Mouse (Mus musculus) liver, embryonic 14.5 days (tissue): ENCODE results near the gene Snx8. TPM values are rescaled to one million over a fixed set of nuclear protein-coding genes. Genes with fewer than 3 reads are reported as not detected.
"Not testable (repeated sequence)": the region's sequence is repeated elsewhere in the genome, so short reads cannot be mapped to it uniquely, and the experiment has no call there.

Experiments
- ATAC-seq: fragments of 200-750 bp; cut with Nextera tagmentation; 2 replicates; pipeline ENCODE4 v1.8.0; 2017; ENCODE audit warnings: moderate number of reproducible peaks, mild to moderate bottlenecking, moderate library complexity; ENCODE audit not compliant: insufficient read depth
- DNase-seq, 3 experiments: peaks; one replicate each; pipeline ENCODE4 v3.0.0-alpha.2; 2012 to 2013; ENCODE audit warnings: low read depth in 3 of 3, low spot score in 3 of 3
- H3K27ac ChIP-seq: fragments of 300-500 bp; sonication (generic); 2 replicates; pipeline ENCODE4 v1.5.1; 2014; ENCODE audit warnings: moderate library complexity, mild to moderate bottlenecking, control low read depth, inconsistent platforms
- H3K27me3 ChIP-seq: fragments of 300-500 bp; sonication (generic); 2 replicates; pipeline ENCODE4 v1.6.1; 2014; ENCODE audit warnings: mild to moderate bottlenecking, low read length, moderate library complexity; ENCODE audit not compliant: control insufficient read depth, insufficient read depth
- H3K36me3 ChIP-seq: fragments of 300-500 bp; sonication (generic); replicated peaks from 2 replicates; pipeline ENCODE4 v1.6.1; 2014; ENCODE audit warnings: low read depth; ENCODE audit not compliant: control insufficient read depth, insufficient read depth
- H3K4me1 ChIP-seq, 2 experiments: fragments of 200-500 bp in 1 of 2; fragments of 300-500 bp in 1 of 2; sonication (generic) in 1 of 2; replicated peaks; 2 replicates each; pipeline ENCODE4 v1.6.1; 2012 to 2014; ENCODE audit warnings: antibody characterized with exemption in 1 of 2, inconsistent platforms in 1 of 2, low read length in 1 of 2; ENCODE audit not compliant: control insufficient read depth in 2 of 2, insufficient read depth in 2 of 2
- H3K4me2 ChIP-seq: fragments of 300-500 bp; sonication (generic); 2 replicates; pipeline ENCODE4 v1.6.1; 2014; ENCODE audit warnings: low read depth, mild to moderate bottlenecking, control low read depth, moderate library complexity
- H3K4me3 ChIP-seq, 2 experiments: fragments of 200-500 bp in 1 of 2; fragments of 300-500 bp in 1 of 2; sonication (generic) in 1 of 2; 2 replicates each; pipeline ENCODE4 v1.5.1; 2012 to 2014; ENCODE audit warnings: low read depth in 2 of 2, low read length in 2 of 2, mild to moderate bottlenecking in 2 of 2, control low read depth in 1 of 2, inconsistent platforms in 1 of 2, moderate library complexity in 1 of 2; ENCODE audit not compliant: insufficient read depth in 1 of 2
- H3K9ac ChIP-seq: fragments of 300-500 bp; sonication (generic); replicated peaks from 2 replicates; pipeline ENCODE4 v1.6.1; 2014; ENCODE audit warnings: mild to moderate bottlenecking, control low read depth, moderate library complexity
- H3K9me3 ChIP-seq: fragments of 300-500 bp; sonication (generic); 2 replicates; pipeline ENCODE4 v1.6.1; 2016; ENCODE audit warnings: low read length, mixed read lengths; ENCODE audit not compliant: control insufficient read depth
- CTCF ChIP-seq: IDR thresholded peaks from 2 replicates; pipeline ENCODE4 v1.5.1; 2016; ENCODE audit warnings: antibody characterized with exemption, low read depth, control low read depth
- EP300 ChIP-seq: IDR thresholded peaks from 2 replicates; pipeline ENCODE4 v1.6.1; 2016; ENCODE audit warnings: antibody characterized with exemption, low read depth
- WGBS: fragments of 180-500 bp; shearing (Covaris S2); extraction: QIAGEN DNeasy Blood & Tissue Kit; methylation state at CpG from one replicate; pipeline ENCODE4 v1.1.7; 2014; ENCODE audit not compliant: insufficient replicate concordance; 5-methylcytosine and 5-hydroxymethylcytosine counted together
- polyA plus RNA-seq, 2 experiments: library from polyadenylated mRNA; depleted of rRNA in 1 of 2; stranded (reverse) in 1 of 2; unstranded in 1 of 2; fragments of >200 nt; fragmentation: Nextera tagmentation in 1 of 2; extraction: Ambion mirVana in 1 of 2; gene quantifications; 2 replicates each; pipeline versions ENCODE4 v1.2.1 to v1.2.3; 2012 to 2014

Snx8 gene
- polyA plus RNA-seq, 2 experiments: 4.1 to 6.6 TPM

DNA sequence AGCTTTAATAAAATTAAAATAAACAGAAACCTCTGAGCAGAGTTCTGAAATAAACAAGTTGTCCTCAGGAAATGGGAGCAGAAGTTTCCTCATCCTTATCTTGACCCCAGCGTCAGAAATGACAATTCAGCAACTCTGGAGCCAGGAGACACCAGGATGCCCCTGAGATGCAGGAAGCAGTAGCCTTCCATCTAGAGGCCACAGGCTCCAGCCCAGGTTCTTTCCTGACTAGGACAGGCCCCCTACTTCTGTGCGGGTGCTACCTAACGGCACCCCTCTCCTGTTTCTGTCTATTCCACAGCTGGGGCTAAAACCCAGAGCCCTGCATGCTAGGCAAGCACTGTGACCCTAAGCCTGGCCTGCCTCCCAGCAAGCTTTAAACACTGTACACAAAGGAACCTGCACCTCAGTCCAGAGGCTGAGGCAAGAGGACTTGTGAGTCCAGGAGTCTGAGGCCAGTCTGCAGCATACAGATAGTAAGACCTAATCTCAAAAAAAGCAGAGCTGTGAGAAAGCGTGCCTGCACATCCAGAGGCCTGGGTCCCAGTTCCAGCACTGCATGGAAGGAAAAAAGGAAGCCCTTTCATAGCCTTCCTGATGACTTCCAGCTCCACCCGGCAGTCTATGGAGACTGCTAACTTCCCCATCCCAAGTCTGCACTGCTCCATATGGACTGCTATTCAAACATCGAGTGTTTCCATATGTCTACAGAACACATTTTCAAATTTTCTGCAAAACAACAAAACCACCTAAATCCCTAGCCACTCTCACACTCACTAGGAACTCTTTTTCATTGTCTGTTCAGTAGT lies 18.4 kb downstream of the Snx8 start:
- 36% methylated on average over 6 of the region's 6 CpGs for WGBS

GRCm38 (mm10) chr5:140369466-140369865 lies 19.6 kb downstream of the Snx8 start:
- Histone ChIP-seq H3K36me3 (no peaks in the 10 kb centered on the region), H3K4me3 (no peak overlapping the region), H3K9ac (no peak overlapping the region), H3K4me2 (no peak overlapping the region), H3K9me3 (no peaks in the 10 kb centered on the region), H3K27ac (no peak overlapping the region), H3K4me1 (peaks cover 0 to 29% of the 10 kb centered on the region in 2 experiments; a peak in 2 of 4 replicates), H3K27me3 (no peaks in the 10 kb centered on the region)
- ATAC-seq (no peak), DNase-seq (no peak)
- 71% methylated on average over 2 of the region's 2 CpGs for WGBS
- TF ChIP-seq CTCF (no peak), EP300 (no peak)

More for the DNA sequence above, 18.4 kb downstream of the Snx8 start:
- Histone ChIP-seq H3K4me1 (peaks cover 0 to 29% of the 10 kb centered on the region in 2 experiments; a peak in 2 of 4 replicates), H3K9me3 (no peaks in the 10 kb centered on the region), H3K27ac (no peak overlapping the region), H3K27me3 (no peaks in the 10 kb centered on the region), H3K9ac (no peak overlapping the region), H3K36me3 (no peaks in the 10 kb centered on the region), H3K4me3 (no peak overlapping the region), H3K4me2 (no peak overlapping the region)
- ATAC-seq (peak; percentile 34), DNase-seq (peak in 1 of 3 experiments; percentile 12)
- no peak for TF ChIP-seq EP300

- TF ChIP-seq EP300 (no peak), CTCF (no peak)
- Histone ChIP-seq H3K9me3 (no peaks in the 10 kb centered on the region), H3K36me3 (no peaks in the 10 kb centered on the region), H3K4me1 (peaks cover 0 to 29% of the 10 kb centered on the region in 2 experiments; a peak in 2 of 4 replicates), H3K4me3 (no peak overlapping the region), H3K27ac (no peak overlapping the region), H3K4me2 (no peak overlapping the region), H3K9ac (no peak overlapping the region), H3K27me3 (no peaks in the 10 kb centered on the region)
- ATAC-seq (no peak), DNase-seq (no peak)
- 76% methylated on average over 4 of the region's 4 CpGs for WGBS
Measured at GRCm38 (mm10) chr5:140368926-140369325, 20.1 kb downstream of the Snx8 start.

DNA sequence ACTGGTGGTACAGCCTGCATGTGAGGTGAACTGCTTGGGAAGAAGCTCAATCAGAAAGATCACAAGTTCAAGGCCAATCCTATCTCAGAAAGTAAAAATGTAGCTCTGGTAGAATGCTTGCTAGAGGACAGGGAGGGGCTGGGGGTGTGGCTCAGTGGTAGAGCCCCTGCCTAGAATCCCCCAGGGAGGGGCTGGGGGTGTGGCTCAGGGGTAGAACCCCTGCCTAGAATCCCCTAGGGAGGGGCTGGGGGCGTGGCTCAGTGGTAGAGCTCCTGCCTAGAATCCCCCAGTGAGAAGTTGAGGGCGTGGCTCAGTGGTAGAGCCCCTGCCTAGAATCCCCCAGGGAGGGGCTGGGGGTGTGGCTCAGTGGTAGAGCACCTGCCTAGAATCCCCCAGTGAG lies 20.9 kb downstream of the Snx8 start:
- not testable (repeated sequence) for H3K27ac ChIP-seq, ATAC-seq, H3K4me3 ChIP-seq, DNase-seq, H3K27me3 ChIP-seq, H3K4me2 ChIP-seq, H3K36me3 ChIP-seq, H3K9me3 ChIP-seq, H3K9ac ChIP-seq
- peaks cover 0 to 29% of the 10 kb centered on the region in 2 experiments; a peak in 2 of 4 replicates for H3K4me1 ChIP-seq
- WGBS: 70% methylated on average over 2 of the region's 2 CpGs

GRCm38 (mm10) chr5:140364415-140364814 lies 24.6 kb downstream of the Snx8 start:
- DNase-seq (no peak), ATAC-seq (no peak)
- 76% methylated on average over 5 of the region's 5 CpGs for WGBS
- no peaks in the 10 kb centered on the region for H3K27me3 ChIP-seq
- H3K9me3 ChIP-seq: no peaks in the 10 kb centered on the region
- no peak for TF ChIP-seq EP300
- no peak for TF ChIP-seq CTCF
- no peak overlapping the region for H3K4me3 ChIP-seq
- H3K36me3 ChIP-seq: no peaks in the 10 kb centered on the region
- H3K9ac ChIP-seq: no peak overlapping the region
- no peak overlapping the region for H3K27ac ChIP-seq
- peaks cover 0 to 10% of the 10 kb centered on the region in 2 experiments; a peak in 2 of 4 replicates for H3K4me1 ChIP-seq
- no peak overlapping the region for H3K4me2 ChIP-seq
